Mouse (Mus musculus): ENCODE results near the gene Bicdl2. TPM values are rescaled to one million over a fixed set of nuclear protein-coding genes. Genes with fewer than 3 reads are reported as not detected.

Gene Bicdl2
- total RNA-seq (2021) = not detected

DNA sequence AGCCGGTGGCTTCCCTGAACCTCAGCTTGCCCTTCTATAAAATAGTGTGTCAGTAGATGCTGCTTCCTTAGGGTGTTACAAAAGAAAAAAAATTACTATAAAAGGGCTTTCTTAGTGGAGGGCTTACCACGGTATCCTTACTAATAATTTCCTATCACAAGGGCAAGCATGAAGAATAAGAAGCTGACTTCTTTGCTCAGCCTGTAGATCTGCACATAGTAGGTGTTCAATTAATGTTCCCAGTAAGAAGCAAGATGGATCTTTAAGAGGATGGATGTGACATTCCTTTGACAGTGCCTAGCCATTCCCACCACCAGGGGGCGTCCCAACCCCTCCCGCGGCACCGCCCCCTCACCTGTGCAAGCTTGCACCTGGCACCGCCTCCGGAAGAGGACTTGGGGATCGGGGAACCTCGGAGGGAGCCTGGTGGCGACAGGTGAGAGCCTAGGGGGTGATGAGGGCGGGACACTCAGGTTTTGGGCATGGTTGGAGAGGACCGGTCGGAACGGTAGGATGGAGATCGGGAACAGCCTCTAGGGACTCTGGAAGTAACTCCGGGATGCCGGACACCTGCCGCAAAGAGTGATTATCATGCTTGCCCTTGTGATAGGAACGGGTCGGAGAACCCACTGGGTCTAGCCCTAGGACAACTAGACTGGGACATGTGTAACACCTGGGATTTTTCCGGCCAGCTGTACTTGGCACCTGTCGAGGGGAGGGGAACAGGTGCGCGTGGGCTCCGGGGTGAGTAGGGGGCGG, at the start of gene Bicdl2:
TSS of gene Bicdl2 (plus strand) at position 390 of the 759 bp plus-strand sequence.
- intact Hi-C loops (cut with DNase I) = loop anchor here (5.0 kb wide), 1 partner anchor 47 kb away; no protein-coding TSS in a partner anchor
- DNase-seq = peak in 1 of 2 experiments; percentile 38

- intact Hi-C loops (cut with DNase I) = no loop called here
- no peak for DNase-seq
Observed at GRCm38 (mm10) chr17:23617087-23617486, 43.2 kb upstream of the Bicdl2 start.

DNA sequence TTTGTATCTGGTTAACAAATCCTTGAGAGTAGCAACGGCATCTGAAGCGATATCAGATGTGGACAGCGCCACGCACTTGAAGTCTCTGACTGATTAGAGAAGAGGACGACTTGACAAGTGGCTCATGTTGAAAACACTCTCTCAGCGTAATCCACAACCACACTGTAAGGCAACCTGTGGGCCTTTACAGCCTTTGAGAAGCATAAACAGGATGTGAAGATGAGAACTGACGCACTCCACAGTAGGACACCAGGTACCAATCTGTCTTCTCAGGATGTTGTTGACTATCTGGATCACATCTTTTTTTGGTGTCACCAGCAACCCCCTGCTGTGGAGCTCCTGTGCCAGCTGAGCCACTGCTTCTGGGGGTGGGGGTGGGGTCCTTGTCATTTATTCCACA, 40.0 kb upstream of the Bicdl2 start:
- DNase-seq = no peak
- intact Hi-C loops (cut with DNase I) = no loop called here

- no peak for DNase-seq
- intact Hi-C loops (cut with DNase I) = no loop called here
Observed at GRCm38 (mm10) chr17:23627813-23628212, 32.5 kb upstream of the Bicdl2 start.

DNA sequence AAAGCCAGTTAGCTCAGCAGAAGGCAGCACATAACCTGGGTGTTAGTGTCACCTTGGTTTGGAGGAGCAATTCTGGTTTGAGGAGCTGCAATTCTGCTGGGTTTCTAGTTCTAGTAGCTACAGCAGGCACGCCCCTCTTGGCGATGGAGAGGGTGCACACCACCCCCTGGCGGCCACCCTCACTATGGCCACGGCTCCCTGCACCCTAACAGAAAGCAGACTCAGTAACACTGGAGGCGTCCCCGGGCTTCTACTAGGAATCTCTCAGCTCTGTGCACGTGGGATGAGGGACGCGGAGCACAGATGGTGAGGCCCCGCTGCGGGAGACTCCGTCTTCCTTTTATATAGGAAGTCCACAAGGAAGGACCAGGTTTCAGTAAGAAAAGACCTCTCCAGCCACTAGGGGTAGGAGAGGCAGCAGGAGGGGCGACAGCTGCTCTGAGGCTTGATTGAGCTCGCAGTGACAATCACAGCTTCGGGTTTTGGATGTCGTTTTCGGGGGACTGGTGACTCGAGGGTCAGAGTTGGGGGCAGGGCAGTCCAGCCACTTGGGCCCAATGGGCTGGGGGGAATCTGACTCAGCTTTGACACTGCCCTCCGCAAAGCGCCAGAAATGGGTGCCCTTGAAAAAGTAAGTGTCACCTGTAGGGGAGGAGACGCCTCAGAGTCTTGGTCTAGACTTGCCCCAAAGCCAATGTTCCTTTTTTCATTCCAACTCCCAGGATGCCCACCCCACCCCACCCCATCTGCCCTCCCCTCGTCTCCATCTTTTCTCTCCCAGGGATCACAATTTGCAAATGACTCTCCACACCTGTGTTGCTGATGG, 29.9 kb upstream of the Bicdl2 start:
- intact Hi-C loops (cut with DNase I) = loop anchor here (1.0 kb wide), 1 partner anchor 61 kb away; no protein-coding TSS in a partner anchor
- DNase-seq = peak; percentile 87 to 89

DNA sequence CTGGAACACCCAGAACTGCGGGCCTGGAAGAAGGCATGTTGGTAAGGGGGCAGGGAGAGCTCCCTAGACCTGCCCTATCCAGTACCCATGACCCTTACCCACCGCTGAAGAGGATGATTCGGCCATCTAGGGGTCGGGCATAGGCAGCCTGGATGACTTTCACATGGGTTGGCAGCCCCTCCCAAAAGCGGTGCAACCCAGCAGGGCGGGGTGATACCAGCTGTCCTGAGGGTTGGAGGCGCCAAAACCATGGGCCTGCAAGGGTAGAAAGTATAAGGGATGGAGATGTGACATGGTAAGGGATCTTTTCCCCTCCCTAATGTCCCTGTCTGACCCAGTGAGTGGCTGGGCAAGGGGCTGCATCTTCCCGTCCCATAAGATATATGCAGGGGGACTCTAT, 29.1 kb upstream of the Bicdl2 start:
- intact Hi-C loops (cut with DNase I) = no loop called here
- no peak for DNase-seq

DNA sequence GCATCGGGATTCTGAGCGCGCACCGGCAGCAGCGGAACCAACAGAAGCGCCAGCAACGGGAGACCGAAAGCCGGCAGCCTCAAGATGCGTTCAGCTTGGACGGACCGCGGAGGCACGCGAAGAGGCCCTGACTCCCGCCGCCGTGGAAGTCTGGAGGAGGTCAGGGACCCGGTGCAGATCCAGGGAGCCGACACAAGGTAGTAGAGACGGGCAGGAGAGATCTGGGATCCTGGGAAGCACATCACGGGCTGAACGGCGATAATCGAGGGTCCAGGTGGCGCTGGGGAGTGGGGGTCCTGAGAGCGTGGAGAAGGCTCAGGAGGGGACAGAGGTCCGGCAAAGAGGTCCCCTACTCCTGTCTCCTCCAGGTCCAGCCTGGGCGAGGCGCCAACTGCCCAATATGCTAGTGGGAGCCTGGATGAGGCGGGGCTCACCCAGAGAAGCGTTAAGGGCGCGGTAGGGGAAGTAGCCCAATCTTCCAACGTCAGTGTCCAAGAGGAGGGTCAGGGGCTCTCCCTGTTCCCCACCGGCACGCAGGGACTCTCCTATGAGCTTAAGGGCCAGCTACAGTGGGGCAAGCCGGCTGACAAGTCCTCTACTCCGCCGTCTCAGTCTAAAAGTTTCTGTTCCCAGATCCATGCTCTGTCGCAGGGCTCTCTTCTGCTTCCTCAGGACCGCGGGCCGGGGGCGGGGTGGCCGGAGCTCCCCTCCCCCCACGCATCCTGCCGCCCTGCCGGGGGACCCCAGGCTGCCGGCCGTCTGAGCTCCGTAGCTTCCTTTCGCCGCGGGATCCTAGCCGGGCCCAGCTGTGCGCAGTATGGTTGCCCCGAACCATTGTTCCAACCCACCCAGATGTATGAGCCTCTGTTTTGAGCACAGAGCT, 15.5 kb upstream of the Bicdl2 start, which contains the start of gene Mmp25:
TSS of gene Mmp25 (minus strand) at position 665 of the 883 bp plus-strand sequence.
- no peak for DNase-seq
- intact Hi-C loops (cut with DNase I) = no loop called here

DNA sequence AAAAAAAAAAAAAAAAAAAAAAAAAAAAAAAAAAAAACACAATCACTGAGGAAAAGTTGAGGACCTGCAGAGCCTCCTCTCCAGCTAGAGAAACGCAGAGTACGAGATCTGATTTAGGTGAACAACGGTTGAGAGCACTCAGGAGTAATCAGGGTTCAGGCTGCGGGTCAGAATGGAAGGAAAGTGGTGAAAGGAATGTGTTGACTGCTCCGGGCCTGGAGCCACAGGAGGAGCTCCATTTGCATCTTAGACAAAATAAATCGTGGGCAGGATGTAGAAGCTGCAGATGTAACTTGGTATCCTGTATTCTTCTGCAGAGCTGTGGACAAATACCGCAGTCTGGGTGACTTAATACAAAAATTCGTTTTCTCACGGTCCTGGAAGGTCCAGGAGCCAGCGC, 14.4 kb upstream of the Bicdl2 start:
- intact Hi-C loops (cut with DNase I) = no loop called here
- DNase-seq = no peak

GRCm38 (mm10) chr17:23651363-23651762, 8.9 kb upstream of the Bicdl2 start:
- DNase-seq = no peak
- intact Hi-C loops (cut with DNase I) = no loop called here

- intact Hi-C loops (cut with DNase I) = no loop called here
- DNase-seq = no peak
Observed at GRCm38 (mm10) chr17:23653324-23653723, 7.0 kb upstream of the Bicdl2 start.

GRCm38 (mm10) chr17:23654001-23654400, 6.3 kb upstream of the Bicdl2 start:
- DNase-seq = no peak
- intact Hi-C loops (cut with DNase I) = no loop called here

DNA sequence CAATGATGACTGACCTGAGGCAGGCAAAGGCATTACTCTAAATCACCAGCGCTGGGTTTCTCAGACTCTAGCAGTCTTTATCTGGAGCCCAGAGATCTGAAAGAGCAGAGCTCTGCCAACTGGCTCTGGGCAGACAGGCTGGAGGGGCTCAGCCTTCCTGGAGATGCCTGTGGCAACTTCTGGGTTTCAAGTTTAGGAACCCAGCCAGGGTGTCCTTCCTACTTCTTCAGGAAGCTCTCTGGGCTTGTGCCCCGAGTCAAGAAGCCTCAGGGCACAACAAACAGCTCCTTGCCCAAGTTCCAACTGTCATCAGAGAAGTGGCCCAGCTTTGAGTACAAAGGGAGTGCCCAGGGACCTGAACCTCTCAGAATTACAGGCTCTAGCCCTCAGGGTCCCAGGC, 5.9 kb upstream of the Bicdl2 start:
- intact Hi-C loops (cut with DNase I) = no loop called here
- DNase-seq = no peak

DNA sequence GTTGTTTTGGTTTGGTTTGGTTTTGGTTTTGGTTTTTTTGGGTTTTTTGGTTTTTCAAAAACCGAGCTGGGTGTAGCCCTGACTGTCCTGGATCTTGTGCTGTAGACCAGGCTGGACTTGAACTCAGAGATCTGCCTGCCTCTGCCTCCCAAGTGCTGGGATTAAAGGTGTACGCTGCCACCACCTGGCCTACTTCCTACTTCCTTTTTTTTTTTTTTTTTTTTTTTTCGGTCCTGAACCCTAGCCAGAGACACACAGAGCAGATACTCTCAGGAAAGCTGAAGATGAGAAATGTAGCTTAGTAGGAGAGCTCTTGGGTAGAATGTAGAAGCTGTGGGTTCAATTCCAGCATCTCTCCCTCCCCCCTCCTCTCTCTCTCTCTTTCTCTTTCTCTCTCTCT, 1.9 kb upstream of the Bicdl2 start:
- no peak for DNase-seq
- intact Hi-C loops (cut with DNase I) = no loop called here

DNA sequence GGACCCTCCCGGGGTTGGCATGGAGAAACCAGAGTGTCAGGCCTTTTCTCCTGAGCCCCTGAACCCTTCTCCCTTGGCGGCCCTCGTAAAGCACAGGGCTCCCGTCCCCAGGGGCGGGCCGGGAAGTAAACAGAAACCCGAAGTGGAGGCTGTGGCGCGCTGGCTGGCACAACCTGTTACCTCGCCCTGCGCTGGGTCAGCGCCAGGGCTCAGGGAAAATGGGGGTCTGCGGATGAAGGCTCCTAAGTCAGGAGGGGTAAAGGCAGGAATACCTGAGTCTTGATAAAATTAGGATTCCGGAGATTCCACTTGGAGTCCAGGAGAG, 532 bp downstream of the Bicdl2 start:
- DNase-seq = no peak
- intact Hi-C loops (cut with DNase I) = loop anchor here (5.0 kb wide), 1 partner anchor 46 kb away; no protein-coding TSS in a partner anchor

DNA sequence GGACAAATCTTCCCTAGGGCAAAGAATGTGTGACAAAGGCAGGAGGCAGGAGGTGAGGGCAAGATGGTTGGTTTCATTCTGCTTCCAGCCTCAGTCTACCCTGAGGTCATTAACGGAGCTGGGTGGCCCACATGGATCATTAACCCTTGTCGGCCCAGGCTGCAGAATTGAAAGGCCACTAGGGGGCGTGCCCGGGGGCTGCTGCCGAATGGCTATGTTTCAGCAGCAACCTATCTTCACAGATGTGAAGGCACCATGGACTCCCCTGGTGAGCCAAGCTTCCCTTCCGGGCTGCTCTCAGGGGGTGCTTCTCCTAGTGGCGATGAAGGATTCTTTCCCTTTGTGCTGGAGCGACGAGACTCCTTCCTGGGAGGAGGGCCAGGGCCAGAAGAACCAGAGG, 1.2 kb downstream of the Bicdl2 start:
- peak in 1 of 2 experiments; percentile 33 for DNase-seq
- intact Hi-C loops (cut with DNase I) = loop anchor here (5.0 kb wide), 1 partner anchor 46 kb away; no protein-coding TSS in a partner anchor

DNA sequence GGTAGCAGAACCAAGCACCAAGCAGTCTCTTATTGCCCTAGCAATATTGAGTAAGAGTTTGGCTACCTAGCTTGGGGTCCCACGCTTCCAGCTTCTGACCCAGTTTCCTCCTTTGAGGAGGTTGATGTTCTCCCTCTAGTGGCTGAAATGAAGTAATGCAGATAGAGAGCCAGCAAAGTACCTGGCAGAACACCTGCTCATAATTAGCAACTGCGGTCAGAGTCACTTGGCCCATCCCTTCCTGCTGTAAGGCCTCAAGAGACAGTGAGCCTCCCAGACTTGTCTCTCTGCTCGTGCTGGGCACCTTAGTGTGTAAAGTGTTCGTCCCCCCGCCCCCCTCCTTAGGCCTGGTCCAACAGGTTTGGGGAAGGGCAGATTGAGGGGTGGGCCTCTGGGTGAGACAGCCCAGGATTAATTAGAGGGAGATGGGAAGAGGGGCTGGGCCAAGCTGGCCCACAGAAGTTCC, 4.3 kb downstream of the Bicdl2 start:
- intact Hi-C loops (cut with DNase I) = loop anchor here (5.0 kb wide), 1 partner anchor 43 kb away; no protein-coding TSS in a partner anchor
- DNase-seq = peak in 1 of 2 experiments; percentile 48

DNA sequence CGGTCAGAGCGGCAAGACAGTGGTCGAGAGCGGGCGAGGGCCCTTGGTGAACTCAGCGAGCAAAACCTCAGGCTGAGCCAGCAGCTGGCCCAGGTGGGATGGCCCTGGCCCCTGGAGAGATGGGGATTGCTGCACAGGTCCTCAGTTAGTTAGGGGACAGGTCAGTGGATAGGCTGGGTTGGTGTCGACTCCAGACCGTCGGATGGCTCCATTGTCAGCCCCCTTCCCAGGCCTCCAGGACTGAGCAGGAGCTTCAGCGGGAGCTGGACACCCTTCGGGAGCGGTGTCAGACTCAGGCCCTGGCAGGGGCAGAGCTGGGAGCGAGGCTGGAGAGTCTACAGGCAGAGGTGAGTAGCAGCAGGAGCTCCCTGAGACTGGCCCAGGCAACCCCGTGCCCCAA, 5.2 kb downstream of the Bicdl2 start:
- no peak for DNase-seq
- intact Hi-C loops (cut with DNase I) = no loop called here

- intact Hi-C loops (cut with DNase I) = no loop called here
- DNase-seq = no peak
Observed at GRCm38 (mm10) chr17:23670516-23671074, 10.3 kb downstream of the Bicdl2 start.

GRCm38 (mm10) chr17:23671519-23671918, 11.2 kb downstream of the Bicdl2 start:
- intact Hi-C loops (cut with DNase I) = no loop called here
- no peak for DNase-seq

DNA sequence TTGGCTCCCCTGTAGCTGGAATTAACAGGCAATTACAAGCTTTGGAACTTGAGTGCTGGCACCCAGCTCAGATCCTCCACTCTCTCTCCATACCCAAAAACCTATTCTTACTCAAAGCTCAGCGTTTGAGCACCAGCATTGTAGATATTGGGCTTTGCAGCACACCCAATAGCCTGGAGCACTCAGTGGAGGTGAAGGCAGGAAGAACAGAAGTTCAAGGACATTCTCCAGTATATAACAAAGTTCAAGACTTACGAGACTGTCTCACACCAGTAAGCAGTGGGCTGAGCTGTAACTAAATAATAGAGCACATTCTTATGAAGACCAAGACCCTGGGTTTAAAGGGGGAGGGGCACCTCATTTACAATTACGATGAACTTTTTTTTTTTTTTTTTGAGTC, 12.5 kb downstream of the Bicdl2 start:
- no peak for DNase-seq
- intact Hi-C loops (cut with DNase I) = no loop called here

All from heart, postnatal 10 days (tissue).